Mouse (Mus musculus): ENCODE data around the gene Wasl. TPM values are rescaled to one million over a fixed set of nuclear protein-coding genes. Genes with fewer than 3 reads are reported as not detected.

The Wasl gene
- total and polyA plus RNA-seq, 2 experiments from 2014 or later = 19.0 to 49.0 TPM

- Histone ChIP-seq H3K4me3 (ENCODE audit: low read depth, low read length) (peak overlapping the region; percentile 59), H3K9me3 (replicated peaks; ENCODE audit: control insufficient read depth, low read length) (no peaks in the 10 kb centered on the region), H3K27ac (ENCODE audit: low read depth) (peak overlapping the region; percentile 97), H3K4me2 (ENCODE audit: low read depth, low read length) (peak overlapping the region; percentile 66), H3K27me3 (ENCODE audit: control insufficient read depth, insufficient read depth, low read length) (no peaks in the 10 kb centered on the region), H3K36me3 (replicated peaks; ENCODE audit: control insufficient read depth, insufficient read depth, low read length) (peaks cover 30% of the 10 kb centered on the region), H3K9ac (replicated peaks; ENCODE audit: low read depth, low read length) (peak overlapping the region; percentile 90), H3K4me1 (ENCODE audit: control insufficient read depth, insufficient read depth) (peaks cover 18% of the 10 kb centered on the region; the same call in 1 of the 2 replicates)
- DNase-seq (ENCODE audit: low spot score) = peak; percentile 48
- TF ChIP-seq CTCF (IDR thresholded peaks at IDR 0.05; ENCODE audit: low read depth) (no peak), EP300 (IDR thresholded peaks at IDR 0.05; ENCODE audit: low read depth) (no peak)
- 37% methylated on average over 6 of the region's 6 CpGs for WGBS
- no peak for ATAC-seq (ENCODE audit: insufficient read depth, low read depth)
These were observed 64.7 kb downstream of the Wasl start for GRCm38 (mm10) chr6:24600134-24600533.

GRCm38 (mm10) chr6:24599639-24600038 lies 65.2 kb downstream of the Wasl start:
- TF ChIP-seq CTCF (IDR thresholded peaks at IDR 0.05; ENCODE audit: low read depth) (no peak), EP300 (IDR thresholded peaks at IDR 0.05; ENCODE audit: low read depth) (no peak)
- Histone ChIP-seq H3K9me3 (replicated peaks; ENCODE audit: control insufficient read depth, low read length) (no peaks in the 10 kb centered on the region), H3K27me3 (ENCODE audit: control insufficient read depth, insufficient read depth, low read length) (no peaks in the 10 kb centered on the region), H3K36me3 (replicated peaks; ENCODE audit: control insufficient read depth, insufficient read depth, low read length) (peaks cover 25% of the 10 kb centered on the region), H3K4me3 (ENCODE audit: low read depth, low read length) (peak overlapping the region; percentile 59), H3K9ac (replicated peaks; ENCODE audit: low read depth, low read length) (peak overlapping the region; percentile 90), H3K4me1 (ENCODE audit: control insufficient read depth, insufficient read depth) (peaks cover 18% of the 10 kb centered on the region; the same call in 1 of the 2 replicates), H3K27ac (ENCODE audit: low read depth) (peak overlapping the region; percentile 97), H3K4me2 (ENCODE audit: low read depth, low read length) (peak overlapping the region; percentile 66)
- no peak for ATAC-seq (ENCODE audit: insufficient read depth, low read depth)
- WGBS = 41% methylated on average over 5 of the region's 5 CpGs
- peak; percentile 40 for DNase-seq (ENCODE audit: low spot score)

- Histone ChIP-seq H3K9me3 (replicated peaks; ENCODE audit: control insufficient read depth, low read length) (no peaks in the 10 kb centered on the region), H3K36me3 (replicated peaks; ENCODE audit: control insufficient read depth, insufficient read depth, low read length) (peaks cover 21% of the 10 kb centered on the region), H3K27ac (ENCODE audit: low read depth) (peak overlapping the region; percentile 97), H3K4me2 (ENCODE audit: low read depth, low read length) (peak overlapping the region; percentile 66), H3K27me3 (ENCODE audit: control insufficient read depth, insufficient read depth, low read length) (no peaks in the 10 kb centered on the region), H3K4me1 (ENCODE audit: control insufficient read depth, insufficient read depth) (peaks cover 18% of the 10 kb centered on the region; the same call in 1 of the 2 replicates), H3K4me3 (ENCODE audit: low read depth, low read length) (peak overlapping the region; percentile 59), H3K9ac (replicated peaks; ENCODE audit: low read depth, low read length) (peak overlapping the region; percentile 90)
- WGBS = 33% methylated on average over 6 of the region's 6 CpGs
- DNase-seq (ENCODE audit: low spot score) (no peak), ATAC-seq (ENCODE audit: insufficient read depth, low read depth) (no peak)
- no peak for TF ChIP-seq EP300 (IDR thresholded peaks at IDR 0.05; ENCODE audit: low read depth)
- TF ChIP-seq CTCF (IDR thresholded peaks at IDR 0.05; ENCODE audit: low read depth) = no peak
These were observed 65.6 kb downstream of the Wasl start for GRCm38 (mm10) chr6:24599179-24599578.

GRCm38 (mm10) chr6:24597500-24597899 lies 67.3 kb downstream of the Wasl start, which contains the start of gene Lmod2:
Lmod2 (plus strand) TSS chr6:24597762.
- peak within 1 kb of the TSS; percentile 90 for H3K9ac ChIP-seq (replicated peaks; ENCODE audit: low read depth, low read length)
- peak; percentile 95 for DNase-seq (ENCODE audit: low spot score)
- peaks cover 4% of the 10 kb centered on the region for H3K36me3 ChIP-seq (replicated peaks; ENCODE audit: control insufficient read depth, insufficient read depth, low read length)
- H3K9me3 ChIP-seq (replicated peaks; ENCODE audit: control insufficient read depth, low read length) = no peaks in the 10 kb centered on the region
- 41% methylated on average over 10 of the region's 10 CpGs for WGBS
- TF ChIP-seq CTCF (IDR thresholded peaks at IDR 0.05; ENCODE audit: low read depth) (no peak; the same call in 1 of the 2 replicates), EP300 (IDR thresholded peaks at IDR 0.05; ENCODE audit: low read depth) (peak; percentile 86)
- peaks cover 15% of the 10 kb centered on the region; the same call in 1 of the 2 replicates for H3K4me1 ChIP-seq (ENCODE audit: control insufficient read depth, insufficient read depth)
- no peaks in the 10 kb centered on the region for H3K27me3 ChIP-seq (ENCODE audit: control insufficient read depth, insufficient read depth, low read length)
- H3K4me3 ChIP-seq (ENCODE audit: low read depth, low read length) = peak within 1 kb of the TSS; percentile 59
- H3K27ac ChIP-seq (ENCODE audit: low read depth) = peak within 1 kb of the TSS; percentile 97
- peak within 1 kb of the TSS; percentile 66 for H3K4me2 ChIP-seq (ENCODE audit: low read depth, low read length)
- peak; percentile 95 for ATAC-seq (ENCODE audit: insufficient read depth, low read depth)

GRCm38 (mm10) chr6:24591525-24592218 lies 73.1 kb downstream of the Wasl start:
- TF ChIP-seq CTCF (IDR thresholded peaks at IDR 0.05; ENCODE audit: low read depth) (no peak), EP300 (IDR thresholded peaks at IDR 0.05; ENCODE audit: low read depth) (no peak)
- DNase-seq (ENCODE audit: low spot score) (no peak), ATAC-seq (ENCODE audit: insufficient read depth, low read depth) (no peak)
- Histone ChIP-seq H3K9ac (replicated peaks; ENCODE audit: low read depth, low read length) (no peak overlapping the region), H3K4me1 (ENCODE audit: control insufficient read depth, insufficient read depth) (peaks cover 15% of the 10 kb centered on the region; the same call in 1 of the 2 replicates), H3K4me2 (ENCODE audit: low read depth, low read length) (no peak overlapping the region), H3K4me3 (ENCODE audit: low read depth, low read length) (no peak overlapping the region), H3K27ac (ENCODE audit: low read depth) (no peak overlapping the region), H3K36me3 (replicated peaks; ENCODE audit: control insufficient read depth, insufficient read depth, low read length) (no peaks in the 10 kb centered on the region), H3K9me3 (replicated peaks; ENCODE audit: control insufficient read depth, low read length) (no peaks in the 10 kb centered on the region), H3K27me3 (ENCODE audit: control insufficient read depth, insufficient read depth, low read length) (no peaks in the 10 kb centered on the region)
- WGBS = 44% methylated on average over 10 of the region's 10 CpGs
